Mouse (Mus musculus) MN1 (cell line): ENCODE measurements around the gene Krtap9-5.

Experiments
- DNase-seq: peaks from one replicate; pipeline ENCODE4 v3.0.0-alpha.2; 2016; ENCODE audit warnings: low spot score

The Krtap9-5 gene

DNA sequence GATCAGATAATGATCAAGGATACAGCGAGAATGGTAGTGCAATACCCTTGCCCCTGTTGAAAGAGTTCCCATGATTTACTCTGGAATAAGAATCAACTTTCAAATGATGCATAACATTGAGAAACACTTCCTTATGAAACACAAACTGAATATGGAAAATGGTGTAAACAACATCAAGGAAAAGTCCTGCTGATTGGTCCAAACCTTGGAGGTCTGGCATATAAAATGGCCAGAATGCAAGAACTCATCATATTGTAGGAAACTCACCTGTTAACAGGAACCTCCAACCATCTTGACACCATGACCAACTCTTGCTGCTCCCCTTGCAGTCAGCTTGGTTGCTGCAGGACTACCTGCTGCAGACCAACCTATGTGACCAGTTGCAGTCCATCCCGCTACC lies at the start of gene Krtap9-5:
Gene Krtap9-5 (plus strand): TSS at position 301 of the 400 bp plus-strand sequence.
- DNase-seq, result no peak

GRCm38 (mm10) chr11:99907620-99908019 lies 40.7 kb upstream of the Krtap9-5 start, which contains the start of gene Krtap31-1:
Krtap31-1 (plus strand) TSS chr11:99907920.
- no peak for DNase-seq

- DNase-seq, result no peak
Measured at GRCm38 (mm10) chr11:99914451-99914850, 33.8 kb upstream of the Krtap9-5 start, which contains the start of gene Gm11565. Gm11565 (plus strand) TSS chr11:99914751.

GRCm38 (mm10) chr11:99935991-99936390 lies 12.3 kb upstream of the Krtap9-5 start, which contains the start of gene Krtap31-2:
Krtap31-2 (plus strand) TSS chr11:99936291.
- no peak for DNase-seq

GRCm38 (mm10) chr11:99937751-99938264 lies 10.5 kb upstream of the Krtap9-5 start:
- no peak for DNase-seq

DNA sequence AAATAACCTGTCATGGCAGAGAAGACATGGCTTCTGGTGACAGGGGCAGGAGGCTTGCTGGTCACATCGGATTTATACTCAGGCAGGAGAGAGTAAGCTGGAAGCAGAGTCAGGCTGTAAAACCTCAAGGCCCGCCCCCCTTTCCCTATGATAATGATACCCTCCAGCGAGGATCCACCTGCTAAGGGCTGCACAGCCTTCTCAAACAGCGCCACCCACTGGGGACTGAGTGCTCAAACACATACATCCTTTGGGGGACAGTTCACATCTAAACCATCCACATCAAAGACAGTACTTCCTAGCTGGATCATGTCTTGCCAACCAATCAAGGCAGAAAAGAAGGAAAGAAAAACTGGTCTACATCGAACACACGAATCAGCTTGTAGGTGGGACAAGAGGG lies 15.9 kb downstream of the Krtap9-5 start:
- DNase-seq, result no peak

GRCm38 (mm10) chr11:99965961-99966360 lies 17.7 kb downstream of the Krtap9-5 start:
- no peak for DNase-seq

DNA sequence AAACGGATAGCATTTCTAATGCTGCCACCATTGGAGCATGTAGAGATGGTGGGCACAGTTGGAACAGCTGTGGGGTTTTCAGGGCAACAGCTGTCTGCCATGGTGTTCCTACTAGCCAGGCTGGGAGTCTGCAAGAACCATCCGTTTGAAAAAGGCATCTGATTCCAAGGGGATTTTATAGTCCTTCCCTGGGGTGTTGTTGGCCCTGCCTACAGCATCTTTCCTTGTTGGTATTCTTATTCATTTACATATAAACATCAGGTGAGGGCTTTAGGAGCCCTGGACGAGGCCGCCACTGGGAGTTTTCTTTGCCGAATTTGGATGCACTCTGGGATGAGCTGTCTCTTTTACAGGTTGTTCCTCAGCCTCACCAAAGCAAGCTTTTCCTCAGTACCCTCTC lies 30.7 kb downstream of the Krtap9-5 start, which contains the start of gene Krtap29-1:
Gene Krtap29-1 (minus strand): TSS at position 101 of the 400 bp plus-strand sequence.
- no peak for DNase-seq

- DNase-seq, result no peak
Measured at GRCm38 (mm10) chr11:99982731-99983130, 34.5 kb downstream of the Krtap9-5 start.

GRCm38 (mm10) chr11:99983442-99983841 lies 35.2 kb downstream of the Krtap9-5 start:
- no peak for DNase-seq

DNA sequence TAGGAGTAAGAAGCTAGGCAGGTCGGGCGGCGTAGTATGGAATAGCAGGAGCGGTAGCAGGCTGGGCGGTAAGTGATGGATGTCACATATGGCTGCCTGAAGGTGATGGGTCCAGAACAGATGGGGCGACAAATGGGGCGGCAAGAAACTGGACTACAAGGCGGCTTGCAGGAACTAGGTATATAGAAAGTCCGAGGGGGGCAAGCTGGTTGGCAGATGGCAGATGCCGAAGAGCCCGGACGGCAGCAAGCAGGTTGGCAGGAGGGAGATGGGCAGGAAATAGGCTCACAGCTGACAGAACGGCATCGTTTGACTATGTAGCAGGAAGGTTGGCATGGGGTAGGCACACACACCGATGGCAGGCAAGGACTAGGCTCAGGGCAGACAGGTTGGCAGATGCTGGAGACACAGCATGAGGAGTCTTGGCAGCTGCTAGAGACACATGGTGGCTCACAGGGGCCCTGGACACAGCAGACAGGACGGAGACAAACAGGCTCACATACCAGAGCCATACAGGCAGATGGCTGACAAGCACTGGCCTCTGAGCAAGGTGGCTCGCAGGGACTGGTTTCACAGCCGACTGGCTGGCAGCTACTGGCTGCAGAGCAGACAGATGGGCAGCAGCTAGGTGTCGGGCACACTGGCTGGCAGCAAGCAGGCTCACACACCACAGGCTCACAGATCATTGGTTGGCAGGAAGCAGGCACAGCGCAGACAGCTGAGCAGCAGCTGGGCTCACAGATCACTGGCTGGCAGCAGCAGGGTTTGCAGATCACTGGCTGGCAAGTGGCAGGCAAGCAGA lies 37.2 kb downstream of the Krtap9-5 start:
- no peak for DNase-seq

- no peak for DNase-seq
Measured at GRCm38 (mm10) chr11:99986180-99986647, 37.9 kb downstream of the Krtap9-5 start, which contains the start of gene Krtap16-1. Krtap16-1 (minus strand) TSS chr11:99986597.

DNA sequence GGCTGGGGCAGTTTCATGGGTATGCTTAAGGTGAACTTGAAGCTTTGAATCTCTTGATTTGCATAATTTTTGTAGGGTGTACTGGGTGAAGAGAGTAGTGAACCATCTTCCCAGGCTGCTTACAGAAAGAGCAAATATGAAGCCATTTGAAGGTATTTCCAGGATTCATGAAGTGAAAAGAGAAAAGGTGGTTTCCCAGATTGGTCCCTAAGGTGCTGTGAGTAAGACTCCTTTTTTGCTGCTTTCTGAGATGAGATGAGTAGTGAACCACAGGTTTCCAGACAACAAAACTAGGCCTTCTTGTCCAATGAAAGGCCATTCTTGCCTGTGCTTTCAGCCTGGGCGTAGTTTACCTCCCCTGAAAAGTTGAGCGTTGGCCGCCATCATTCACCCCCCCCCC lies 40.3 kb downstream of the Krtap9-5 start:
- no peak for DNase-seq

GRCm38 (mm10) chr11:99989881-99990405 lies 41.7 kb downstream of the Krtap9-5 start:
- DNase-seq, result no peak

DNA sequence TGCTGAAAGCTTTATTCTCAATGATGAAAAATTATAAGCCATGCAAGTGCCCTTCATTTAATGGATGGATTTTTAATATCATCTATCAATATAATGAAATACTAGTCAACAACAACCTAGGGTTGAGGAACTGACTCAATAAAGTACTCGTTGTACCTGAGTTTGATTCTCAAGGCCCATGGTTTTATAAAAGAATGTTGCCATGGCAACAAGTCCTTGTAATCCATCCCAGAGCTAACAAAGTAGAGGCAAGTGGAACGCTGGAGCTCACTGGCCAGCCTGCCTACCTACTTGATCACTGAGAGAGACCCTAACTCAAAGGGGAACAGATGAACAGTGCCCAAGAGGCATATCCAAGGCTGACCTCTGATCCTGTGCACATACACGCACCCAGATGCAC lies 42.3 kb downstream of the Krtap9-5 start:
- DNase-seq, result no peak

- DNase-seq, result no peak
Measured at GRCm38 (mm10) chr11:99993620-99994383, 45.5 kb downstream of the Krtap9-5 start, which contains the start of gene Krtap17-1. Krtap17-1 (minus strand) TSS chr11:99993994.

- DNase-seq, result no peak
Measured at GRCm38 (mm10) chr11:99994384-99994661, 46.0 kb downstream of the Krtap9-5 start.

GRCm38 (mm10) chr11:99999091-99999490 lies 50.8 kb downstream of the Krtap9-5 start:
- no peak for DNase-seq
